Mouse (Mus musculus) stomach, embryonic 16.5 days (tissue): ENCODE measurements around the gene Elovl6. TPM values are rescaled to one million over a fixed set of nuclear protein-coding genes. Genes with fewer than 3 reads are reported as not detected.

Experiments used
- ATAC-seq: fragments of 200-750 bp; cut with Nextera tagmentation; 2 replicates; pipeline ENCODE4 v1.8.0; 2017; ENCODE audit warnings: moderate number of reproducible peaks, moderate TSS enrichment; ENCODE audit not compliant: insufficient read depth, low FRiP score
- H3K27ac ChIP-seq: fragments of 300-500 bp; sonication (generic); 2 replicates; pipeline ENCODE4 v1.5.1; 2014; ENCODE audit warnings: low read length
- H3K27me3 ChIP-seq: fragments of 300-500 bp; sonication (generic); 2 replicates; pipeline ENCODE4 v1.6.1; 2014; ENCODE audit warnings: low read length, control low read depth, mixed read lengths; ENCODE audit not compliant: control insufficient read depth, insufficient read depth
- H3K36me3 ChIP-seq: fragments of 300-500 bp; sonication (generic); 2 replicates; pipeline ENCODE4 v1.6.1; 2014; ENCODE audit warnings: low read length; ENCODE audit not compliant: control insufficient read depth, insufficient read depth
- H3K4me1 ChIP-seq: fragments of 300-500 bp; sonication (generic); 2 replicates; pipeline ENCODE4 v1.6.1; 2014; ENCODE audit warnings: low read length, control low read depth, mixed read lengths; ENCODE audit not compliant: control insufficient read depth, insufficient read depth
- H3K4me2 ChIP-seq: fragments of 300-500 bp; sonication (generic); 2 replicates; pipeline ENCODE4 v1.6.1; 2014; ENCODE audit warnings: low read depth, low read length, mixed read lengths
- H3K4me3 ChIP-seq: fragments of 300-500 bp; sonication (generic); replicated peaks from 2 replicates; pipeline ENCODE4 v1.5.1; 2014; ENCODE audit warnings: mild to moderate bottlenecking, low read length
- H3K9ac ChIP-seq: fragments of 300-500 bp; sonication (generic); 2 replicates; pipeline ENCODE4 v1.6.1; 2014; ENCODE audit warnings: low read length
- H3K9me3 ChIP-seq: fragments of 300-500 bp; sonication (generic); replicated peaks from 2 replicates; pipeline ENCODE4 v1.6.1; 2016; ENCODE audit warnings: low read length, control low read depth; ENCODE audit not compliant: control insufficient read depth
- WGBS: fragments of 180-500 bp; shearing (Covaris S2); extraction: QIAGEN DNeasy Blood & Tissue Kit; methylation state at CpG from one replicate; pipeline ENCODE4 v1.1.7; 2014; 5-methylcytosine and 5-hydroxymethylcytosine counted together
- microRNA-seq: library from miRNA; unstranded; fragments of <30 nt; microRNA quantifications from one replicate; pipeline ENCODE4, GENCODE M21; 2016
- polyA plus RNA-seq: library from polyadenylated mRNA; unstranded; fragments of >200 nt; fragmentation: Nextera tagmentation; extraction: Ambion mirVana; gene quantifications from 2 replicates; pipeline ENCODE4 v1.2.1, GENCODE M21; 2015

Elovl6 gene
- polyA plus RNA-seq, 1 experiment from 2014 or later, result 27.5 TPM

DNA sequence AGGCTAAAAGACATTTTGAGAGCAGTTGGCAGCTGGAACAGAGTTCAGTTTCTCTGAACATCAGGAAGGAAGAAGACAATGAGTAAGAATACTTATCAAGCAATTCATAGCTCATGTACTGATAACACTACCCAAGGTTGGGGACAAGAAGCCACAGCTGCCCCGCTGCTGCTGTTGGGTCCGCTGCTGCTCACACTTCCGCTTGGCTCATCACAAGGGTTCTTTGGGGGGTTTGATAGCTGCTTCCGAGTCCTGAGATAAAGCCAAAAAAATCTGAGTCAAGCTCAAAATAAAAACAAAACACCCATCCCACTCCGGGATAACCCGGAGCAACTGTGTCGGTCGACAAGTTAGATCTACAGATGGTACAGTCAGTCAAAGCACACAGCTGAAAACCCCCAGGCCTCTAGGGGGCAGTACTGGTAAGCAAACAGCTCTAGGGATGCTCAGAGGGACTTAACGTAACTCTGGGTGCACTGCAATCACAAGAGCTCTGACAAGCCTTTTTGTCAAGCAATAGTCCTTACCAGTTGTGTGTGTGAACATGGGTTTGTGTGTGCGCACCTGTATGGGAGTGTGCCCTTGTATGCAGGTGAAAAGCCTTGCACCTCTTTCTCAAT lies 151.0 kb downstream of the Elovl6 start:
- Histone ChIP-seq H3K4me1 (no peaks in the 10 kb centered on the region), H3K27ac (no peak overlapping the region), H3K4me2 (no peak overlapping the region), H3K4me3 (no peak overlapping the region), H3K27me3 (no peaks in the 10 kb centered on the region), H3K9ac (no peak overlapping the region), H3K9me3 (no peaks in the 10 kb centered on the region), H3K36me3 (no peaks in the 10 kb centered on the region)
- WGBS, result 87% methylated on average over 10 of the region's 10 CpGs
- ATAC-seq, result no peak

DNA sequence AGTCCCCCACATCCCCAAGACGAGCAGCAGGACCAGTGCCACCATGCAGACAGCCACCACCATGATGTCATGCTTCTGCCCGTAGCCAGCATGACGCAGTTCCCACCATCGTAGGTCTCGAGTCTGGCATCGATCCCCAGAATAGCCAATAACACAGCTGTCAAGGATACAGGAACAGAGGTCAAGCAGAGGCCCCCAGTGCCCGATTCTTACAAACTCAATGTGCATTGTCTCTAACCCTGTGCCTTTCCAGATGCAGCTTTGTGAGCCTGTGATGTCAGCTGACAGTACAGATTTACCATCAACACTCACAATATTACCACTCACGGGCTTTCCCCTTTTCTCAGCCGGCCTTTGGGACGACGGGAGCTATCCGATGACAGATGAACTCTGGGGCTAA lies 154.0 kb downstream of the Elovl6 start:
- no peaks in the 10 kb centered on the region for H3K27me3 ChIP-seq
- no peaks in the 10 kb centered on the region for H3K4me1 ChIP-seq
- no peak overlapping the region for H3K9ac ChIP-seq
- no peak overlapping the region for H3K4me2 ChIP-seq
- H3K4me3 ChIP-seq, result no peak overlapping the region
- no peak for ATAC-seq
- H3K36me3 ChIP-seq, result no peaks in the 10 kb centered on the region
- 84% methylated on average over 12 of the region's 12 CpGs for WGBS
- H3K27ac ChIP-seq, result no peak overlapping the region
- H3K9me3 ChIP-seq, result no peaks in the 10 kb centered on the region

DNA sequence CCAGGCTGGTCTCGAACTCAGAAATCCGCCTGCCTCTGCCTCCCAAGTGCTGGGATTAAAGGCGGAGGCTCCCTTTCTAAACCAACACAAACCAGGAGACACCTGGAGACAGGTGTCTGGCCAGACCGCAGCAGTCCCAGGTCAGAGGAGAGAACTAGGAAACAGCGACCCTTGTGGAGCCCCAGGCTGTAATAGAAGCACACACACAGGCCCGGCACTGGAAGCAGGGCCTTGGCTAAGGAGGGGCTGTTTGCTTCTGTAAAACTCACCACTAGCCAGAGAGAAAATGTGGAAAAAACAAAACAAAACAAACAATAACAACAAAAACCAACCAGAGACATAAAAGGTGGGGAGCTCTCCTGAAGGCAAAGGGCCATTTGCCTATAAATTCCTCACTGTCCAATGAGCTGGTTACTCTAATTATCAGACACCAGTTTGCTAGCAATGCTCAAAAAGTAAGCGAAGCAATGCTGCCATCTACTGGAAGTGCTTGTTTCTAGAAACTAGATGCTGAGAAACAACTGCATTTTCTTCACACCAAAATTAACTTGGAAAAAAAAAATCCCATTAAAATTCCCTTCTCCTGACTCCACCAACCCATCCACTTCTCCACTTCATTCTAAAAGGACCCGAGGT lies 154.7 kb downstream of the Elovl6 start:
- H3K27ac ChIP-seq, result no peak overlapping the region
- H3K4me2 ChIP-seq, result no peak overlapping the region
- no peaks in the 10 kb centered on the region for H3K9me3 ChIP-seq
- H3K4me3 ChIP-seq, result no peak overlapping the region
- no peak for ATAC-seq
- no peak overlapping the region for H3K9ac ChIP-seq
- no peaks in the 10 kb centered on the region for H3K27me3 ChIP-seq
- no peaks in the 10 kb centered on the region for H3K36me3 ChIP-seq
- WGBS, result 55% methylated on average over 8 of the region's 8 CpGs
- H3K4me1 ChIP-seq, result no peaks in the 10 kb centered on the region

DNA sequence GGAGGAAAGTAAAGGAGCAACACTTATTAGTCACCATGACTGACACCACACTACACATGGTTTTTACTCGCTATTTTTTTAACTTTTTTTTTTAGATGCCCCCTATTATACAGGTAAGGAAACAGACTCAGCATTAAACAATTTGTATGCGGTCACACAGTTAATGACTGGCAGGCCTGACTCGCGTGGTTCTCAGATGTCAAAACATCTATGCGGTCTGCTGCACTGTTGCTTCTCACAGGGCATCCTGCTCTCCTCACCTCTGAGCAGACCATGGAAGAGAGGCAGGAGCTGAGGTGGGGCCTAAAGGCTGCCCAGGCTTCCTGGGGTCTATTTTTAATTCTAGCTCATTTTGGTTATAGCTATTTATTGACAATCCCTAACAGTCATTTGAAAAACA lies 155.3 kb downstream of the Elovl6 start:
- 74% methylated on average over 5 of the region's 5 CpGs for WGBS
- Histone ChIP-seq H3K9ac (no peak overlapping the region), H3K4me2 (no peak overlapping the region), H3K36me3 (no peaks in the 10 kb centered on the region), H3K4me3 (no peak overlapping the region), H3K4me1 (no peaks in the 10 kb centered on the region), H3K9me3 (no peaks in the 10 kb centered on the region), H3K27ac (no peak overlapping the region), H3K27me3 (no peaks in the 10 kb centered on the region)
- no peak for ATAC-seq

Small RNA genes lying within 50 kb of the gene (microRNA-seq; reads per million reads assigned to microRNA genes)
- not detected for gene Gm24515

Other genes with a start within 250 kb of the Elovl6 start
- 18.3 and 19.9 TPM in 2 replicates for gene Enpep, start 199.6 kb upstream of the Elovl6 start, polyA plus RNA-seq
- 1.5 and 2.2 TPM in 2 replicates for gene Egf, start 223.0 kb downstream of the Elovl6 start, polyA plus RNA-seq